Mouse (Mus musculus) embryonic facial prominence, embryonic 11.5 days (tissue): ENCODE data around the gene Casr. TPM values are rescaled to one million over a fixed set of nuclear protein-coding genes. Genes with fewer than 3 reads are reported as not detected.

Experiments used
- ATAC-seq: fragments of 200-750 bp; cut with Nextera tagmentation; replicated peaks from 2 replicates; pipeline ENCODE4 v1.8.0; 2017; ENCODE audit warnings: low read depth; ENCODE audit not compliant: insufficient number of reproducible peaks, low FRiP score, low TSS enrichment
- DNase-seq: peaks from one replicate; pipeline ENCODE4 v3.0.0-alpha.2; 2015; ENCODE audit warnings: low spot score
- H3K27ac ChIP-seq: fragments of 300-500 bp; sonication (generic); replicated peaks from 2 replicates; pipeline ENCODE4 v1.5.1; 2014; ENCODE audit warnings: mild to moderate bottlenecking, low read depth, low read length, control low read depth
- H3K27me3 ChIP-seq: fragments of 300-500 bp; sonication (generic); 2 replicates; pipeline ENCODE4 v1.6.1; 2014; ENCODE audit warnings: mild to moderate bottlenecking, low read length, moderate library complexity, mixed read lengths; ENCODE audit not compliant: control insufficient read depth, insufficient read depth
- H3K36me3 ChIP-seq: fragments of 300-500 bp; sonication (generic); replicated peaks from 2 replicates; pipeline ENCODE4 v1.6.1; 2014; ENCODE audit warnings: low read depth, mild to moderate bottlenecking, low read length, moderate library complexity, mixed read lengths; ENCODE audit not compliant: control insufficient read depth, insufficient read depth
- H3K4me1 ChIP-seq: fragments of 300-500 bp; sonication (generic); 2 replicates; pipeline ENCODE4 v1.6.1; 2014; ENCODE audit warnings: low read length, mixed read lengths; ENCODE audit not compliant: control insufficient read depth, insufficient read depth
- H3K4me2 ChIP-seq: fragments of 300-500 bp; sonication (generic); 2 replicates; pipeline ENCODE4 v1.6.1; 2014; ENCODE audit warnings: low read depth, mild to moderate bottlenecking, control low read depth, low read length, moderate library complexity
- H3K4me3 ChIP-seq: fragments of 300-500 bp; sonication (generic); 2 replicates; pipeline ENCODE4 v1.5.1; 2014; ENCODE audit warnings: low read depth, low read length, control low read depth
- H3K9ac ChIP-seq: fragments of 300-500 bp; sonication (generic); replicated peaks from 2 replicates; pipeline ENCODE4 v1.6.1; 2014; ENCODE audit warnings: mild to moderate bottlenecking, control low read depth, low read length
- H3K9me3 ChIP-seq: fragments of 300-500 bp; sonication (generic); replicated peaks from 2 replicates; pipeline ENCODE4 v1.6.1; 2016; ENCODE audit warnings: mild to moderate bottlenecking, low read length, inconsistent platforms, mixed read lengths; ENCODE audit not compliant: control insufficient read depth
- WGBS: fragments of 180-500 bp; shearing (Covaris S2); extraction: QIAGEN DNeasy Blood & Tissue Kit; methylation state at CpG from one replicate; pipeline ENCODE4 v1.1.7; 2014; 5-methylcytosine and 5-hydroxymethylcytosine counted together
- polyA plus RNA-seq: library from polyadenylated mRNA; unstranded; fragments of >200 nt; fragmentation: Nextera tagmentation; extraction: Ambion mirVana; gene quantifications from 2 replicates; pipeline ENCODE4 v1.2.1, GENCODE M21; 2014

The Casr gene
- polyA plus RNA-seq, 1 experiment from 2014 or later: 0.39 TPM

- H3K4me3 ChIP-seq: no peak overlapping the region
- no peaks in the 10 kb centered on the region for H3K27me3 ChIP-seq
- no peaks in the 10 kb centered on the region for H3K9me3 ChIP-seq
- H3K9ac ChIP-seq: no peak overlapping the region
- ATAC-seq (no peak), DNase-seq (no peak)
- no peaks in the 10 kb centered on the region for H3K36me3 ChIP-seq
- H3K27ac ChIP-seq: no peak overlapping the region
- no peaks in the 10 kb centered on the region for H3K4me1 ChIP-seq
- 62% methylated on average over 13 of the region's 13 CpGs for WGBS
- H3K4me2 ChIP-seq: no peak overlapping the region
These were observed 90.8 kb downstream of the Casr start for GRCm38 (mm10) chr16:36471066-36471633.

- Histone ChIP-seq H3K4me1 (no peaks in the 10 kb centered on the region), H3K4me2 (no peak overlapping the region), H3K36me3 (no peaks in the 10 kb centered on the region), H3K27ac (no peak overlapping the region), H3K4me3 (no peak overlapping the region), H3K27me3 (no peaks in the 10 kb centered on the region), H3K9ac (no peak overlapping the region), H3K9me3 (no peaks in the 10 kb centered on the region)
- WGBS: 9% methylated on average over 2 of the region's 2 CpGs
- no peak for ATAC-seq
- DNase-seq: peak; percentile 35
These were observed 91.9 kb downstream of the Casr start for GRCm38 (mm10) chr16:36469955-36470478.

GRCm38 (mm10) chr16:36469367-36469766 lies 92.6 kb downstream of the Casr start:
- 87% methylated on average over 9 of the region's 9 CpGs for WGBS
- no peaks in the 10 kb centered on the region for H3K27me3 ChIP-seq
- DNase-seq: no peak

GRCm38 (mm10) chr16:36468862-36469261 lies 93.1 kb downstream of the Casr start:
- H3K27ac ChIP-seq: no peak overlapping the region
- H3K9me3 ChIP-seq: no peaks in the 10 kb centered on the region
- no peak overlapping the region for H3K4me2 ChIP-seq
- no peaks in the 10 kb centered on the region for H3K27me3 ChIP-seq
- H3K9ac ChIP-seq: no peak overlapping the region
- H3K4me1 ChIP-seq: no peaks in the 10 kb centered on the region
- ATAC-seq: no peak
- no peak for DNase-seq
- H3K4me3 ChIP-seq: no peak overlapping the region
- no peaks in the 10 kb centered on the region for H3K36me3 ChIP-seq
- WGBS: 63% methylated on average over 4 of the region's 4 CpGs

More at GRCm38 (mm10) chr16:36469367-36469766, 92.6 kb downstream of the Casr start:
- H3K4me1 ChIP-seq: no peaks in the 10 kb centered on the region
- no peaks in the 10 kb centered on the region for H3K9me3 ChIP-seq
- H3K9ac ChIP-seq: no peak overlapping the region
- no peak overlapping the region for H3K4me2 ChIP-seq
- no peak overlapping the region for H3K27ac ChIP-seq
- ATAC-seq: no peak
- H3K4me3 ChIP-seq: no peak overlapping the region
- no peaks in the 10 kb centered on the region for H3K36me3 ChIP-seq

GRCm38 (mm10) chr16:36467936-36468335 lies 94.0 kb downstream of the Casr start:
- H3K27ac ChIP-seq: no peak overlapping the region
- 83% methylated on average over 2 of the region's 2 CpGs for WGBS
- DNase-seq: no peak
- H3K36me3 ChIP-seq: no peaks in the 10 kb centered on the region
- H3K9me3 ChIP-seq: no peaks in the 10 kb centered on the region
- H3K9ac ChIP-seq: no peak overlapping the region
- H3K4me2 ChIP-seq: no peak overlapping the region
- no peak overlapping the region for H3K4me3 ChIP-seq
- no peak for ATAC-seq
- H3K27me3 ChIP-seq: no peaks in the 10 kb centered on the region
- H3K4me1 ChIP-seq: no peaks in the 10 kb centered on the region

GRCm38 (mm10) chr16:36465436-36465835 lies 96.5 kb downstream of the Casr start:
- H3K4me3 ChIP-seq: no peak overlapping the region
- no peaks in the 10 kb centered on the region for H3K27me3 ChIP-seq
- no peaks in the 10 kb centered on the region for H3K9me3 ChIP-seq
- WGBS: 88% methylated on average over 3 of the region's 3 CpGs
- H3K9ac ChIP-seq: no peak overlapping the region
- DNase-seq (no peak), ATAC-seq (no peak)
- H3K36me3 ChIP-seq: no peaks in the 10 kb centered on the region
- H3K4me2 ChIP-seq: no peak overlapping the region
- H3K4me1 ChIP-seq: no peaks in the 10 kb centered on the region
- no peak overlapping the region for H3K27ac ChIP-seq

- no peaks in the 10 kb centered on the region for H3K27me3 ChIP-seq
- DNase-seq (no peak), ATAC-seq (no peak)
- H3K36me3 ChIP-seq: no peaks in the 10 kb centered on the region
- no peaks in the 10 kb centered on the region for H3K9me3 ChIP-seq
- H3K4me3 ChIP-seq: no peak overlapping the region
- H3K9ac ChIP-seq: no peak overlapping the region
- no peak overlapping the region for H3K4me2 ChIP-seq
- H3K4me1 ChIP-seq: no peaks in the 10 kb centered on the region
- no peak overlapping the region for H3K27ac ChIP-seq
- 86% methylated on average over 4 of the region's 4 CpGs for WGBS
These were observed 97.9 kb downstream of the Casr start for GRCm38 (mm10) chr16:36464076-36464475.

GRCm38 (mm10) chr16:36460426-36460825 lies 101.5 kb downstream of the Casr start:
- Histone ChIP-seq H3K27me3 (no peaks in the 10 kb centered on the region), H3K27ac (no peak overlapping the region), H3K4me1 (no peaks in the 10 kb centered on the region), H3K36me3 (no peaks in the 10 kb centered on the region), H3K9ac (no peak overlapping the region), H3K4me2 (no peak overlapping the region), H3K4me3 (no peak overlapping the region), H3K9me3 (no peaks in the 10 kb centered on the region)
- WGBS: 27% methylated on average over 2 of the region's 2 CpGs
- DNase-seq (no peak), ATAC-seq (no peak)
